Mouse (Mus musculus): Measurements from ENCODE around the gene Mrps18c.

The Mrps18c gene

DNA sequence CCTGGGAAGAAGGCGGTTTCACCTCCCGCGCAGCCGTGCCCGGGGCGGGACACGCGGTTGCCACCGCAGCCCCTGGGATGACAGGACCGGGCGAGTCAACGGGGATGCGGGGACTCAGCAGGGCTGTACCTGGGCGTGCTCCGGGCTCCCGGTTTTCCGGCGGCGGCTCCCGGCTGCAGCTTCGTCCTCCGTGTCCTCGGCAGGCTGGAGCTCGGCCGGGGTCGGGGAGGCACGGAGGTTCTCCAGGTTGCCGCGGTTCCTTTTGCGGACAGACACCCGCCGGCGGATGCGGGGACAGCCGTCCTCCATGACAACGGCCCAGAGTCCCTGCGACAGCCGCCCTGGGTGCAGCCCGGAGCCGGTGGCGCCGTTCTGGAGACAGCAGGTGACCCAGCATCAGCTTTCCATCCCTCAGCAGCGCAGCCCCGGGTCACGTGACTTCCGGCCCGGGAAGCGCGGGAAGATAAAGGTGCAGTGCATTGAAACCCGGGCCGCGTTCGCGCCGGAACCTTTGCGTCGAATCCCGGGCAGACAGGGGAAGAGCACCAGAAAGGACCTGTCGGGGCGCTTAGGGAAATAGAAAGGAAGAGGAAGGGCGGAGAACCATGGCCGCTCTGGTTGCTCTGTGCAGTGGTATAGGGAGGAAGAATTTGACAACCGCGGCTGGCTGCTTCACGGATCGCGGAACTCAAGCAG is at the start of gene Mrps18c, which contains the start of gene Helq:
Gene Mrps18c, plus strand, starts transcription at position 463 of the 696 bp plus-strand sequence.
Gene Helq, minus strand, starts transcription at position 434 of the 696 bp plus-strand sequence.
- DNase-seq = peak; percentile 94

DNA sequence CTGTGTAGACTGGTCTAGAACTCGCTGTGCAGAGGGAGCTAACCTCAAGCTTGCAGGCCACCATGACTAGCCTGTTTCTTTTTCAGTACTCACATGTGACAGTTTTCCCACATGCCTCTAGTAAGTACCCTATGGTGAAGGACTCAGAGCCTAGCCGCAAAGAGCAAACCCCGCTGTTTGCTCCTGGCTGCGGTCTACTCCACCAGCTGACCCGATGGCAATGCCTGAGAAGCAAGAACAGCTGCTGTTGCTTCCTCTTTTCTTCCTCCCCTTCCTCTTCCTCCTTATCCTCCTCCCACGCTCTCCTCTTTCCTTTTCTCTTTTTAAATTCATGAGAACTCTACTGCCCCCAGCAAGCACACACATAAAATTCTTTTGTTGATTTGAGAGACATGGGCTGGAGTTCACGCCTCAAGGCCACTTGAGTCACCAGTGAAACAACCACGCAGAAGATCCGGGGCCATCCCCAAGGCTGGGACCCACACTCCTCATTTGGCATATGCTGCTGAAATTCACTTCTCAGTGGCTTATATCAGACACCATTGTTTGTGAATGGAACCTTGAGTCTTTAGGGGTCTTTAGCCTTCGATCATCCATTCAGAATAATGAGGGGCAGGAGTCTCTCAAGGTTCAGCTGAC is 47.7 kb upstream of the Mrps18c start:
- DNase-seq = no peak

DNA sequence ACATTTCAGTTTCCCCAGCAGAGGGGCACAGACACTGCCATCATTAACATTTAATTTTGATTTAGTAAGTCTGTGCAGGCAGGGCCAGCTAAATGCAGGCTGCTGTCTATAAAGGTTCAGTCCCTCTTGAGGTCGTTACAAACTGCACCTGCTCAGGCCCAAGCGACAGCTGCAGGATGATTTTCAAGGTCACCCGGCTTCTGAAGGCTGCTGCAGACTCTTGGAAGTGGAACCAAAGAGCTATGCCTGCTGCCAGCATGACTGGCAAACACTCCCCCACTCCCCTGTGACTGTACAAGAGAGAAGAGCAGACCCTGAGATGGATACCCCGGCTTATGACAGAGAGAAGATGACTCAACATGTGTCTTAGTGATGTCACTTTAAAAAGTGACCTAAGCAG is 46.8 kb upstream of the Mrps18c start:
- no peak for DNase-seq

DNA sequence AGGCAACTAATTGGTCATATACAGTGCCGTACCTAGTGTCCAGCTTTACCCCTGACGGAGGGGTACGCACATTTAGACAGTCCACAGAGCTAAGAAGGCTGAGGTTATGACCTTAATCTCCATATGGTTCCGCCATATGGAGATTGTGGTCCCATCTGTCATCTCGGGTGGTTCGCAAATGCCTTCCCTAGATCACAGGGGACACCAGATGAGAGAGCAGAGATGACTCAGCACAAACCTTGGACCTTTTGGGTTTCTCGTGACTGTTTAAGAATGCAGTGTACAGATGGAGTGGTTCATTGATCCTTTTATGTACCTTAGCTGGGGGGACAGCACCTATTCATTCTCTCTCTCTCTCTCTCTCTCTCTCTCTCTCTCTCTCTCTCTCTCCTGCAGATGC is 45.0 kb upstream of the Mrps18c start:
- DNase-seq = no peak

DNA sequence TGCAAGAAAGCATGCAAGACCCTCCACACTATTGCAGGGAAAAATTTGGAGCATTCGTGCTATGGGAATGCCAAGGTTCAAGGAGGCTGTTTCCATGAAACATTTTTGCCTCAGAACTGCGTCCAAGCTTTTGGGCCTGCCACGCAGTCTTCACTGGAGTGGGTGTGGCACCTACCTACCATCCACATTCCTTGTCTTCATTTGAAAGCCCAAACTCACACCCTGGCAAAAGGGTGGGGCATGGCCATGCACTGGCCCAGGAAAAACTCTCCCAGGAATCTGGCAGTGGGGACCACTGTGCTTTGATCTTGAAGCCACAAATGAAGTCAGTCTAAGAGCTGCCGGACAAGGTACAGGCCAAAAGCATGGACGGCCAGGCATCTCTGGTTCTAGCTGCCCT is 40.3 kb upstream of the Mrps18c start:
- no peak for DNase-seq

DNA sequence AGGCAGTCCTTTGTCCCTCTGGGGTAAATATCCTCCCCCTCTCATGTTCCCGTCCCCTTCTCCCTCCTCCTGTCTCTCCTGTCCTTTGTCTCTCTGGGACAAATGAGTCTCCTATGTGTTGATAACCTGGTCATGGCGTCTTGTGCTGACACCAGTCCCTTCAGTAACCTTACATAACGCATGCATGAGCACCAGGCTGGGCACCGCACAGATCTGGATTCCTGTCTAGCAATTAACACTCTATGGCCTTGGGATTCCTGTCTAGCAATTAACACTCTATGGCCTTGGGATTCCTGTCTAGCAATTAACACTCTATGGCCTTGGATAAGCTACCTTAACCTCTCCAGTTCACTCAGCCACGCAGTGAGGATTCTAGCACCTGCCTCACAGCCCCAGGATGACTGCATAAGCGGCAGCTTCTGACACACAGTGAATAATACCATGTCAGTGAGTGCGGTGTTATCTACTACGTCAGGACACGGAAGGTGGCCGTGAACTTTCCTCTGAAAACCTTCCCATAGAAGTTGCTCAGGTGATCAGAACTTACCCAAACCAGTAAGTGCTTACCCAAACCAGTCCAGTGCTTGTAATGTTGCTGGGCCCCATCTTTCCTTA is 38.3 kb upstream of the Mrps18c start:
- DNase-seq = no peak

DNA sequence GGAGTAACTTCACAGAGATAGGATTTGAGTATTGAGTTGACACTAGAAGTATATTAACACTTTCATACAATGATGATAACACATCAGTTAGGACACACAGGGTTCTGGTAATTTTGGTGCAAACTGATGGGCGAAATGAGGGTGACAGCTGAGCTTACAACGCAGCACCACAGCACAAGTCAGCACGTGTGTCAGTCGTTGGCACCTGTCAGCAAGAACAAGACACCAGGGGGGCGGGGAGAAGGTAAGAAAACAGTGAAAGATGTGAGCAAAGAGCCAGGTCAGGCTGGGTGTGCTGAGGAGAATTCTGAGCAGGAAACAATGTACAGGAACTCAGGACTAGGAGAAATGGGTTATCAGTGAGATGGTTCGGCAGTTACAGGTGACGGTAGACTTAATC is 36.7 kb upstream of the Mrps18c start:
- DNase-seq = no peak

DNA sequence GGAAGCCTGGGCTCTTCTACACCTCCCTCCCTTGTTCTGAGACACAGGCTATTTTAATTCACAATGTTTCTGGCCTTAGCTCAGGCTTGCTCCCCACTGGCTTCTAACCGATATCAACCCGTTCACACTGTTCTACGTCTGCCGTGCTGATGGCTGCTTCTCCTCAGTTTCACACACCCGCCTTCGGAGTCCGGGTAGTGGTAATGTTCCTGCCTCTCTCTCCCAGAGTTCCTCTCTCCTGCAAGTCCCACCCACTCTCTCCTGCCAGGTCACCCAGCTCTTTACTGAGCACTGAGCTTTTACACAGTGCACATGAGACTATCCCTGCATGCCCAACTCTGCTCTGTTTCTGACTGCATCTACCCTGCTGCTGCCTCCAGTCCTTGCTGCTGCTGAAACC is 32.4 kb upstream of the Mrps18c start:
- DNase-seq = no peak

DNA sequence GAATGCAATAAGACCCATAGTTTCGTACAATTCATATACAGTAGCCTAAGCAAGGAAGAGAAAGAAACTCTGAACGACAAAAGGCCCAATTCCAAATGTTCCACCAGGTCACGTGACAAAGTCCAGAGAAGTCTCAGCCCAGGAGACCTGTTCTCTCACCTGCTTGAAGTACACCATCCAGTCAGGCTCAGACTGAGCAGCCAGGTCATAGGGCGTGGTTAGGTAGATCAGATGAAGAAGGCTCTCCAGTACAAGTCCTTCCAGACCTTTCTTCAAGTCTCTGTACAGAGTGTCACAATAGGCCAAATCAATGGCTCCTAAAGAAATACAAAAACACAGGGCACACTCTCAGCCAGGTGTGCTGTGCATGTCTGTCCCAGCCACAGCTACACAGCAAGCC is 26.9 kb upstream of the Mrps18c start:
- no peak for DNase-seq

DNA sequence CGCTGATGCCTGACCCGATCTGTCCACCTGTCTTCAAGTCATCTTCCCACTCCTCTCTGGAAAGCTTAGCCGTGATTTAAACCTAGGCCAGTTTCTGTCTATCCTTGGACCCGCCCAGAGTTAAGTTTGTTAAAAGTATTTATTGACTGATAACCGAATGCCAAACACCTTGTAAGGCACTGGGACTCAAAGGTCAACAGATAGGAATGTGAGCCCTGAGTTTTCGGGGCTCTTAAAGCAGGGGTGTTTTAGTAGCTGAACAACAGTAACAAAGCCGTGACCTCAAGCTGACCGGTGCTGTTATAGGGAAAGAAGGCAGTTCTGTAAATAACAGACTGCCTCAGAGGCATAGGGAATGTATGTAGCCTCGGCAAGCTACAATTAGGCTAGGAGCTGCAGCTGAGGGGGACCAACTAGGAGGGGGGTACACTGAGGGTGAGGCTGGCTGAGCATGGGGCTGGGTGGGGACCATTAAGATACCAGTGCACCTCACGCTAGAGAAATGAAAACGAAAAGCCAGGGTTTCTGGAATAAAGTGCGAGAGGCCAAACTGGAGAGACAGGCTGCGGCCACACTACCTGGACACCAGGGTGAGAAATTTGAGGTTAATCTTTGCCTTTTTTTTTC is 22.5 kb upstream of the Mrps18c start:
- no peak for DNase-seq

DNA sequence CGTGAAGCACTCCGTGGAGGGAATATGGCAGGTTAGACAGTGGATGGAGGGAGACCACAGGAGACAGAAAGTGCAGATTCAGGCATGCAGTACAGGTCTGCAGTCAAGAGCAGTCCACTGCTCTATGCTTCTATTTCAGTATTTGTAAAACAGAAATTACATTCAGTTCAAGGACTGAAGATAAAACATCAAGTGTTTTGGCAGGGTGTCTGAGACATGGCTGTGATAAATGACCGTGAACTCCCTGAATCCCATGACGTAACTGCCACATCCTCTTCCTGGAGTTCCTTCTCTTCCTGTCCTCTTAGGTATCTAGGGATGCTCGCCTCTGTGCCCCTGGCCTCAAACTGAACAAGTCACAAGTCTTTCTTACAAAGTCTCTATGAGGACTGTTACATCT is 21.5 kb upstream of the Mrps18c start:
- no peak for DNase-seq

DNA sequence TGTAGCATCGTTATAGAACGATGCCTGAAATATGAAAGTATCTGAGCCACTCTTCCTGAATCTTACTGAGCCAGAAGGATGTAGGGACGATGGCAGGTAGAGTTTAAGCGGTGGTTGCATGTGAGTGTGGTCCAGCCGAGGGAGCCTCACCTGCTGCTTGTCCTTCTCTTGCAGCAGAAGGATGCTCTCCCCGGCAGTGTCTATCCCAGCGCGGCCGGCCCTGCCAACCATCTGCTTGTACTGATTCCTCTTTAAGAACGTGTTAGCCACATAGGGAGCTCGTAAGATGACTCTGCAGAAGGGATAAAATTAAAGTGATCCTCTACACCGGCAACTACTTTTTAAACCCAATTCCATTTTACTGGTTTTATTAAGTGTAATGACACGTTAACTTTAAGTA is 19.4 kb upstream of the Mrps18c start:
- DNase-seq = no peak

DNA sequence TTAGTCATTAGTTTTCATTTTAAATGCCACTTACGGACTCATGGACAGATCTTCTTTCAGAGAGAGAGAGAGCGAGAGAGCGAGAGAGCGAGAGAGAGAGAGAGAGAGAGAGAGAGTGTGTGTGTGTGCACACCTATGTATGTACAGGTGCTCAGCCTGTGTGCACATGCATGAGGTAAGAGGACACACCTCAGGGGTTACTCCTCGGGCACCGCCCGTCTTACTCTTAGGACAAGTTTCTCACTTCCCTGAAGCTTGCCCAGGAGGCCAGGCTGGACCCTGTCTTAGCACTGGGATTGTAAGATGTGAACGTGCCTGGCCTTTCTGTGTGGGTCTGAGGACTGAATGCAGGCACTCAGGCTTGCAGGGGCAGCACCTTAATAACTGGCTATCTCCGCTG is 10.9 kb upstream of the Mrps18c start:
- no peak for DNase-seq

DNA sequence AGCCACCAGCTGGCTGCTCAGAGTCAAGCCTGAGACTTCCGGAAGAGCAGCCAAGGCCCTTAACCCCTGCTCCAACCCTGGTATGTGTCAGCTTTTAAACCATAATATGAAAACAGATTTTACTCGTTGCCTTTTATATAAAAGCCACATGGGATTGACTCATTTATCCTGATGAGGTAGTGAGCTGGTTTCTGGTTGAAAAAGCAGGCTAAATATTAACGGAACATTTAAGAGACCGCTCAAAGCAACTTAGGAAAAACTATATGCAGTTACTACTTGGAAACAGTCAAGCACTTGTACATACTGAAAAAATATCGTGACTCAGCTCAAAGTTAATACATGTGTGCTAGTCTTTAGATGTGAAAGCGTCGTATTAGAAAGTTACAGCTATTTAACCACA is 6.2 kb upstream of the Mrps18c start:
- peak; percentile 49 for DNase-seq

DNA sequence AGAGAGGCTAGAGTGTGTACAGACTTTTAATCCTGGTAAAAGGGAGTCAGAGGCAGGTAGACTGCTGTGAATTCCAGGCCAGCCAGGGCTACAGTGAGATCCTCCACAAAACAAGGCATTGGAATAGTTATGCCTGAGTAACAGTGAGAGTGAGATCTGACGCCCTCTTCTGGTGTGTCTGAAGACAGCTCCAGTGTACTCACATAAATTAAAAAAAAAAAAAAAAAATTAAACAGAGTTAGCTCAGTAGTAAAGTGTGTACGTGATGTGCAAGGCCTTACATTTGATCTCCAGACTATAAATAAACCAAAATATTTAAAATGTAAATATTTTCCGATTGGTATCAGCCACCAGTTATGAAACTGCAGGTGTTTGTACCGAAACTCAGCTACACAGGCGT is 4.3 kb upstream of the Mrps18c start:
- no peak for DNase-seq

DNA sequence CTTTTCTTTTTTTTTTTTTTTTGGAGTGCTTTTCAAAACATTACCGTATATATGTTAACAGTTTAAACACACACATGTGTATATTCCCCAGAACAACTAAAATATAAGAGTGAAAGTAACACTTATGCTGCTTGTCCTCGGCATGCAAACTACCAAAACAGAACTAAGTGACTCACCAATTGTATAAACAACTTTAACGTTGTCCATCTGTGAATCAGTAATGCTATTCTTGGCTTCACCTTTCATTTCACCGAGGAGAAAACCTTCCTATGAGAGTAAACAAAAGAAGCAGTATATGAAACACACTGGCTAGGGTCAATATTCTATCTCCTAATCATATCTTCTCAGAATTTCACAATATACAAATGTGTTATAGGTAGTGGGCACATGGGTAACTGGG is 19.9 kb downstream of the Mrps18c start:
- DNase-seq = no peak

DNA sequence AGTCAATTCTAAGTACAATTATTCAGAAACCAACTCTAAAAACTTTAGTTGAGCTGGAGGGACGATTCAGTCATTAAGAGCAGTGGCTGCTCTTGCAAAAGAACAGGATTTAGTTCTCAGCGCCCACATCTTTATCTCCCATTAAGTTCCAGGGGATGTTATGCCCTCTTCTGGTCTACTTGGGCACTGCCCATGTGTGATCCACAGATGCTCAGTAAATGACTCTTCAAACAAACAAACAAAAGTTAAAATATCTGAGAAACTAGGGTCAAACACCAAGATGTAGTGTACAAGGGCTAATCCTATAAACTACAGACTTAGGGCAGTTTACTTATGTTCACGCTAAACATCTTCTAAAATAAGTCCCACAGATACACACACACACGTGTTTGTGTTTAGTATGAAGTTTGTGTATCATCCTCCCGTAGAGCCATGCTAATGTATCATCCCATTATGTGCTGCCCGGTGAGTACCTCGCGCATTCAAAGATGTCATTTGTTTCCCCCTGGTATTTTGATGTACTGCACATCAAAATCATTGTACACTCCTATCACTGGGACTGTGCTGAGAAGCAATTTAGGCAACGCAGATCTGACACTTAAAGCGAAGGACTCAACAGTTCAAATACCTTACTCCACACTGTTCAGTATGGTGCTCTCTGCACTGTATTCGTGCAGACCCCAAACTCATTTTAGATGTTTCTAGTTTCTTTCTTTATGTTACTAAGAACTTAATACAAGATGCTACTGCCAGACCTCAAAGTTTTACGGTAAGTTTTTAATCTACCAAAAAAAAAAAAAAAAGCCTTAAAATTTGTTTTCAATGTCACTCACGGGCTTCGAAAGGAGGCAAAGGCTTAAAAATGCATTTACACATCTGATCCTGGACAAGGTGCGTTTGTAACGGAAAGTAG is 21.4 kb downstream of the Mrps18c start:
- DNase-seq = peak; percentile 16

DNA sequence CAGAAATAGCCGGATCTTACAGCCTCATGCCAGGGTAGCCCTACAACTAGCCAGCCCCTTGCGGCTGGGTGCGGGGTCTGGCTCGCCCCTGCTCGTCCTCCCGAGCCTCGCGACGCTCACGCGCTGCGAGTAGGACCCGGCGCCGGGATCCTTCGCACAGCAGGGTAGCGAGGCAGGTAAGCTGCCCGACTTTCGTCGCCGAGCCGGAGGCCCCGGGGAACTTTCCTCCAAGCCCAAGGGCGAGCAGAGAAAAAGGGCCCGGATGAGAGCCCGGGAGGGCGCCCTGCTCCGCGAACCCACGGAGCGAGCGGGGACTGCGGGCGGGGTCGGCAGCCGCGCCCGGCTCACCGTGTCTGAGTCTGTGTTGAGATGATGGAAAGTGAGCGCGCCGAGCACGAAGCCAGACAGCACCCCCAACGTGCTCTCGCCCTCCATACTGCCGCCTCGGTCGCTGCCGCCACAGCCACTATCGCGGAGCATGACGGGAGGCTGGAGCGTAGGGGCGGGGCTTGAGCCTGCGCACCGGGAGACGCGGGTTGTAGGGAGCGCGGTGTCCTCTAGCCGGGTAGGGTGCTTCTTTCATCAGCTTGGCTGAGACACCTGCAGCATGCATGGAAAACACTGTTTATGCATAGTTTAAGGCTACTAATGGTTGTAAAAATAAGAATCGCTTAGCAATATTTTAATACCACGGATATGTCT is 22.2 kb downstream of the Mrps18c start, which contains the start of gene Abraxas1:
Gene Abraxas1, minus strand, starts transcription at position 483 of the 702 bp plus-strand sequence.
- peak; percentile 92 for DNase-seq

DNA sequence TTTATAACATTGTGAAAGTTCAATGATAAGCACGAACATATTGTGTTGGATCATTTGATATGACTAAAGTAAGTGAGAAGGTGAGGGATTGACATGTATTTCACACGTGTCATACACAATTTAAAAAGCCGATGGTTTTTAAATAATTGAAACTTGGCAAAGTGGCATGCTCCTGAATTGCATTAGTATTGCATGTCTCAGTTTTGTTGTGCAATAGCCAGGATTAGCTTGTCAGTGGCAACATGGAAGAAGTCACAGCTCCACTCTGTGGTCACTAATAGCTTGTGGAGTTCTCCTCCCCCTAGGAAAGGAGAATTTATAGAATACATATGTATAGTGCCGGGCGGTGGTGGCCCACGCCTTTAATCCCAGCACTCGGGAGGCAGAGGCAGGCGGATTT is 22.9 kb downstream of the Mrps18c start:
- DNase-seq = no peak

DNA sequence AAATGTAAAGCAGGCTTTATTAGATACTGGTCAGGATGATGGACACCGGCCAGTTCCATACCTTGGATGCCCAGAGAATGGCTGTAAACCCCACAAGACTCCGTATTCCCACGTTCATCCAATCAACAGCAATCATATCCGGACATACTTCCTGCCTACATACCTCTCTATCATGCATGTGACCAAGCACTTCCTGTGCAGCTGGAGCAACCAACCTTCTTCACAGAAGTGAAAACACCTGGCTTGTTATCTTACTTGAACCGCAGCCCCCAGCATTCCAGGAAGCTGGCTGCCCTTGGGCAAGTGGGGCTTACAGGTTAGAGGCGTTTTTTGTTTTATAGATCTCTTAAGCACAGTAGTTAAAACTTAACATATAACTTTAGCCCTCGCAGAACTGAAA is 24.4 kb downstream of the Mrps18c start:
- no peak for DNase-seq

DNA sequence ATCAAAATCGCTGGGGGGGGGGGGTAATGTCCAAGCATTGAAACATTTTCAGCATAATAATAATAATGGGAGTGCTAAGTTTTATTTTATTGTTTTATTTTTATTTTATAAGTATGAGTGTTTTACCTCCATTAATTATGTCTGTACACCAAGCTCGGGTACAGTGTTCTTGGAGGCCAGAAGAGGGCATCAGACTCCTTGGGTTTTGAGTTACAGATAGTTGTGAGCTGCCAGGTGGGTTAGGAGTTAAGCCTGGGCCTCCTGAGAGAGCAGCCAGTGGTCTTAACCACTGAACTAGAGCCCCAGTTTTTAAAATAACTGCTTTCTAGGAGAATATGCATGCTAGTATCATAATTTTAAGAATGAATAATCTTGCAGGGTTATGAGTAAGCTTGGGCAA is 27.5 kb downstream of the Mrps18c start:
- DNase-seq = no peak

DNA sequence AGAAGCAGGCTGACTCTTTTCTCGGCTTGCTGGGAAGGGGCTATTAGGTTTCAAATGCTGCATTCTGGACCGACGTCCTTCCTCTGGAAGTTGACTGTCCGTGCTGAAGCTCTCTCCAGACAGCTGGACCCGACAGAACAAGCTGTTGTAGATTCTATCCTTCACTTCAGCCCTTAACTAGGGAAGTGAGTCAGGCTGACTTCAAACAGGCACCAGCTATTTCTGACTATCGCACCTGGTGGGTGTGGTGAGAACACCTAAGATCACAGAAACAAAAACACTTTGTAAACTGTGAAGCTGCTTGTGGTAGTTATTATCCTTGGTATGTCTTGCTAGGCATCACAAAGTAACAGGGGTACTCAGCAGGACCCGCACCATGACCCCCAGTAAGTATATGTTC is 28.1 kb downstream of the Mrps18c start:
- no peak for DNase-seq
